Mouse (Mus musculus) small intestine, adult 10 weeks (tissue): ENCODE measurements around the gene Ncapg. TPM values are rescaled to one million over a fixed set of nuclear protein-coding genes. Genes with fewer than 3 reads are reported as not detected.

Source experiments
- polyA plus RNA-seq: library from polyadenylated mRNA; stranded (reverse); fragments of 350-450 nt; fragmentation: Illumina TruSeq; extraction: RNeasy Lipid Tissue Mini Kit (QIAGEN cat#74804); gene quantifications from one replicate; pipeline ENCODE4 v1.2.3, GENCODE M21; 2014; ENCODE audit warnings: low replicate concordance

The Ncapg gene
- 32.2 TPM for polyA plus RNA-seq

GRCm38 (mm10) chr5:45669598-45670279 is at the start of gene Ncapg:
Ncapg (plus strand) TSS chr5:45669919.

GRCm38 (mm10) chr5:45638806-45639714 is 30.7 kb upstream of the Ncapg start, which contains the start of gene Fam184b:
Fam184b (minus strand) TSS chr5:45639614.

Other genes starting within 250 kb of the Ncapg start
- 93.6 TPM for gene Qdpr, start 219.7 kb upstream of the Ncapg start, polyA plus RNA-seq
- not detected for gene Clrn2, start 216.2 kb upstream of the Ncapg start, polyA plus RNA-seq
- 262 TPM for gene Lap3, start 176.5 kb upstream of the Ncapg start, polyA plus RNA-seq
- 47.9 TPM for gene Med28, start 149.7 kb upstream of the Ncapg start, polyA plus RNA-seq
- 0.26 TPM for gene Fam184b, start 30.3 kb upstream of the Ncapg start, polyA plus RNA-seq
- gene Lcorl, start 187.7 kb downstream of the Ncapg start, polyA plus RNA-seq, result 97.8 TPM